Mouse (Mus musculus): ENCODE results near the gene Gm20538. TPM values are rescaled to one million over a fixed set of nuclear protein-coding genes. Genes with fewer than 3 reads are reported as not detected.

The Gm20538 gene
- polyA plus RNA-seq, 1 experiment from 2014 or later: not detected

DNA sequence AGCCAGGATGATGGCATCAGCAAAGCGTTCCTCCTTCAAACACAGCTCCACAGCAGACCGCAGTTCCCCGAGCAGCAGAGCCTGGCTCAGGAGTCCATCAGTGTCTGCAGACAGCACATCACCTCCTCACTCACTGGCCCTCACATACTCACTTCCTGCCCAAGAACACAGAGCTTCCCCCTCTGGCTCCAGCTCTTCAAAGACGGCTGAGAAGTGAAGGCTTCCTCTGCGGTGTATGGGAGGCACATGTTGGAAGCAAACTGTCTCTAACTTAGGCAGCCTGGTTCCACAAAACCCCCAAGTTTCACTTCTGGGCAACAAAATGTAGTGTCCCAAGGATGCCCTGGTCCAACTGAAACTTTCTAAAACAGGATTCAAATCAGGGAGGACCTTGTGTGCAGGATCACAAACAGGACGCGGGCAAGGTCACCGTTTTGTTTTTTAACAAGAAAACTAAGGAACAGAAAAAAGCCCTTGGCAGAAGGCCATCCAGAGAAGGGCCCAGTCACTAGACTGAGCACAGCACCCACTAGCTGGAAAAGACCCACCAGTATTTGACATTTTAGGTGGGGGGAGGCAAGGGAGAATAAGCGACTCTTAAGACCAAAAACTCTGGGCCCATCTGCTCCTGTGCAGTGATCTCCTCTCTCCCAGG lies 27.0 kb downstream of the Gm20538 start:
- Histone ChIP-seq H3K4me1 (no peaks in the 10 kb centered on the region), H3K9ac (no peak overlapping the region), H3K4me2 (no peak overlapping the region), H3K9me3 (no peaks in the 10 kb centered on the region), H3K27me3 (peaks cover 83% of the 10 kb centered on the region), H3K36me3 (replicated peaks) (no peaks in the 10 kb centered on the region), H3K4me3 (replicated peaks) (no peak overlapping the region), H3K27ac (no peak overlapping the region)
- WGBS: 84% methylated on average over 9 of the region's 9 CpGs
- no peak for ATAC-seq (ENCODE audit: low FRiP score)

DNA sequence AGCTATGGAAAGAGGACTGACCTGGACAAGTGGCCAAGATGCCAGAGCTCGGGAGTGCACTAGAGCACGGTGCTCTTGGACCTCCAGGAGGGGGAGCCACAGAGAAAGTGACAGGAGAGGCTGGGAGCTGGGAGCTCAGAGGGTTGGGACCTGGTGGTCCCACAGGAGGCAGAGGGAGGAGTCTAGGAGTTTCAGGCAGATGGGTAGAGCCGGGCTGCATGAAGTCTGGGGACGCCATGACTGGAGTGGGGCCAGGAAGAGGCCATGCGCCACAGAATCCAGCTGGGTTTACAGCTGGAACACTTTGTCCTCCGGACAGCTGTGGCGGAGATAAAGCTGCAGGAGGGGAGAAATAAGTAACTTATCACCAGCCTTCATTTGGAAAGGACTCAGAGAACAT lies 33.5 kb downstream of the Gm20538 start:
- WGBS: 29% methylated on average over 7 of the region's 7 CpGs
- Histone ChIP-seq H3K27me3 (peaks cover 89% of the 10 kb centered on the region), H3K4me2 (no peak overlapping the region), H3K36me3 (replicated peaks) (no peaks in the 10 kb centered on the region), H3K27ac (0 out of 2 replicates have a peak overlapping the region, but pooled peaks have one; percentile 4), H3K4me3 (replicated peaks) (no peak overlapping the region), H3K9ac (no peak overlapping the region), H3K9me3 (no peaks in the 10 kb centered on the region), H3K4me1 (peaks cover 24% of the 10 kb centered on the region)
- ATAC-seq (ENCODE audit: low FRiP score): no peak

DNA sequence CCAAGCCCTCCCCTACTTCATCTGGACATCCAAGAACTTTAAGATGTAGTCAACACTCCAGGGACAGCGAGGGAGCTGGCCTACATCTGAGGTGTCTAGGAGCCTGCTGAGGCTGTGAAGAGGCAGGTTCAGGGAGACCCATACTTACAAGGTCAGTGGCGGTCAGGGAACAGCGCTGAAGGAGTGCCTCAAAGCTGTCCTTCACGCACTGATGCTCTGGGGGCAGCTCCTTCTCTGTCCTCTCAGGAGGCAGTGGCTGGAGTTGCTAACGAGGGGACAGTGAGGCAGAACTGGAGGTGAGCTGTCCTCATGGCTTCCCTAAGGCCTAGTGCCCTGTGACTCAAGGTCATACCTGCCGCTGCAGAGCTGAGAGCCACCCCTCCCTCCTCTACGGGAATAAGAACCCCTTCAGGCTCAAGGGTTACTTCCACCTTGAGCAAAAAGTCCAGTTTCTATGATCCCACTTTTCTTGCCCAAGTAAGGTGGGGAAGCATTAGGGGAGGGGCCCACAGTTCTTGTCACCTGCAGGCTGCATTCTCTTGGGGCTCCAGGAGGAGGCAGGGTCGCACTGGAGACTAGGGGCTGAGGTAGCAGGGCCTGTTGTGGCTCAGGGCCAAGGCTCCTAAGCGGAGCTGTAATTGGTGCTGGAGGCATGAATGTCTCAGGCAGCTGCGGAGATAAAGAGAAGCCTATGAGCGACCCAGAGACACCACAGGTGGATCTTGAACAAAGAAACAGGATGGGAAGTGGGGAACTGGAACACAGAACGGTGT lies 34.4 kb downstream of the Gm20538 start:
- WGBS: 36% methylated on average over 12 of the region's 12 CpGs
- Histone ChIP-seq H3K4me1 (peaks cover 34% of the 10 kb centered on the region), H3K27ac (peak overlapping the region; percentile 46; the same call in 1 of the 2 replicates), H3K27me3 (peaks cover 89% of the 10 kb centered on the region), H3K4me2 (no peak overlapping the region), H3K4me3 (replicated peaks) (no peak overlapping the region), H3K9ac (no peak overlapping the region), H3K36me3 (replicated peaks) (no peaks in the 10 kb centered on the region), H3K9me3 (no peaks in the 10 kb centered on the region)
- no peak for ATAC-seq (ENCODE audit: low FRiP score)

- H3K4me1 ChIP-seq: peaks cover 57% of the 10 kb centered on the region
Observed at GRCm38 (mm10) chr19:44515769-44516168, 36.9 kb downstream of the Gm20538 start.

DNA sequence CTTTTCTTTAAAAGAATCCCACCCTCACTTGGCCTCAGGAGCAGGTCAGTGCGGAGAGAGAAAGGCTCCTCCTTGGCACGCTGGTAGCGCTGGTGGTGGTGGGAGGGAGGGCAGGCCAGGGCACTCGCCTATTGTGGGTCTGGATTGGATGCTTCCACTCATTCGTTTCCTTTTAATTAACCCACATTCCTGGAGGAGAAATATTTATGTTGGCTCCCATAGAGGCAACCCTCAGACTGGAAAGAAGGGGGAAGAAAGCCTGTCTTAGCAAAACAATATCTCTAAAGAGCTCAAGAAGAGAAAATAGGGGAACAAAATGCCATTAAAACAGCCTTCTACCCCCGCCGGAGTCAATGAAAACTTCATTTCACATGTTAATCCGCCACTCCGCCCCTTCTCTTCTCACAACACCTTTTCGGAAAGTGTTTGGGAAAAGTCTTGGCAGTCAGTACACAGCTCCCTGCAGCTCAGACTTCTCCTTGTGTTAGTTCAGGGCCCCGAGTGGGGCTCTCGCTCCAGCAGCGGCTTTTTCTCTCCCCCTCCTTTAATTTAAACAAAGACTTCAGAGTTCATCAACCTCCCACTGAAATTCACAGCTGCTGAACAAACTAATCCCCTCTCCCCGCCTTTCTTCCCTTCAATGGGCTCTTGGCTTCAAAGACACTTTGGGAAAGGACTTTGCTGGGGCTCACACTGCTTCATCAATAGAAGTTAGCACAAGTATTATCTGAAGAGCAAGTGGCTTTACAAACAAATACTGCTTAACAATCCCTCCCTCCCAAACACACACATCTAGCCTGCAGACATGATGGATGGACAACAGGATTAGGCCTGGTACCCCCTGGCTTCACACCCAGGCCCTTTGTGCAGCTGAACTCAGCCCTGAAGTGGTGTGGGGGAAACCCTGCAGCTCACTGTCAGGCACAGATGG lies 37.8 kb downstream of the Gm20538 start:
- H3K27me3 ChIP-seq: peaks cover 96% of the 10 kb centered on the region
- no peaks in the 10 kb centered on the region for H3K36me3 ChIP-seq (replicated peaks)
- peak overlapping the region; percentile 32 for H3K4me2 ChIP-seq
- H3K9ac ChIP-seq: no peak overlapping the region
- no peak overlapping the region for H3K4me3 ChIP-seq (replicated peaks)
- peak; percentile 80 for ATAC-seq (ENCODE audit: low FRiP score)
- no peaks in the 10 kb centered on the region for H3K9me3 ChIP-seq
- peak overlapping the region; percentile 82 for H3K27ac ChIP-seq
- peaks cover 66% of the 10 kb centered on the region for H3K4me1 ChIP-seq
- 2% methylated on average over 14 of the region's 14 CpGs for WGBS

More at GRCm38 (mm10) chr19:44515769-44516168, 36.9 kb downstream of the Gm20538 start:
- no peak for ATAC-seq (ENCODE audit: low FRiP score)
- H3K9ac ChIP-seq: 0 out of 2 replicates have a peak overlapping the region, but pooled peaks have one; percentile 21
- H3K4me2 ChIP-seq: no peak overlapping the region
- no peaks in the 10 kb centered on the region for H3K36me3 ChIP-seq (replicated peaks)
- no peaks in the 10 kb centered on the region for H3K9me3 ChIP-seq
- WGBS: 20% methylated on average over 6 of the region's 6 CpGs
- peaks cover 95% of the 10 kb centered on the region for H3K27me3 ChIP-seq
- H3K27ac ChIP-seq: peak overlapping the region; percentile 70
- no peak overlapping the region for H3K4me3 ChIP-seq (replicated peaks)

DNA sequence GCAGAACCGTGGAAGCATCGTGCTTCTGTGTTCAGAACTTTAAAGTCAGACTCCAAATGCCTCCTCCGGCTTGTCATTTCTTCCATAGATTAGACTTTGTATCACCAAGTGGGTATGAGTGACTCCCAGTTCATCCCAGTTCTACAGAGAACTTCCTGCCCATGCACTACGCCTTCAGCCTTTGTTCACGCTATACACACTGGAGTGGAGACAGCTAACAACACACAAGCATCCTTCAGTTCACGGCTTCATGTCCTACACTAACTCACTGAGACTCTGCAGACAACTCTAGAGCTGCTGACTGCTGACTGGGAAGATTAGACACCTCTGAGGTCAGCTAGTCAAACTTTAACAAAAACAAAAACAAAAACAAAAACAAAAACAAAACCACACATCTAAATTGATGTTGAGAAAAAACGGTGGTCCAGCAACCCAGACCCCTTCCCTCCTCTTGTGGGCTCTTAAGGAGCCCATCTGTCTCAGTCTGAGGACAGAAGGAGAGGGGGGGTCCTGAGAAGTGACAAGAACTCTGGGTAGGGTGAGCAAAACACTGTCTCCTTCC lies 38.6 kb downstream of the Gm20538 start:
- Histone ChIP-seq H3K36me3 (replicated peaks) (no peaks in the 10 kb centered on the region), H3K27ac (peak overlapping the region; percentile 82), H3K4me3 (replicated peaks) (0 out of 2 replicates have a peak overlapping the region, but pooled peaks have one; percentile 13), H3K4me2 (peak overlapping the region; percentile 32), H3K27me3 (peaks cover 98% of the 10 kb centered on the region), H3K9ac (no peak overlapping the region), H3K4me1 (peaks cover 66% of the 10 kb centered on the region), H3K9me3 (no peaks in the 10 kb centered on the region)
- no peak for ATAC-seq (ENCODE audit: low FRiP score)
- 11% methylated on average over 7 of the region's 7 CpGs for WGBS

GRCm38 (mm10) chr19:44513054-44513833 lies 39.4 kb downstream of the Gm20538 start:
- peak overlapping the region; percentile 13 for H3K4me3 ChIP-seq (replicated peaks)
- WGBS: 5% methylated on average over 11 of the region's 11 CpGs
- H3K27me3 ChIP-seq: peaks cover 98% of the 10 kb centered on the region
- no peaks in the 10 kb centered on the region for H3K9me3 ChIP-seq
- ATAC-seq (ENCODE audit: low FRiP score): no peak
- peak overlapping the region; percentile 21 for H3K9ac ChIP-seq
- no peaks in the 10 kb centered on the region for H3K36me3 ChIP-seq (replicated peaks)
- peak overlapping the region; percentile 82 for H3K27ac ChIP-seq
- peaks cover 64% of the 10 kb centered on the region for H3K4me1 ChIP-seq
- peak overlapping the region; percentile 32 for H3K4me2 ChIP-seq

DNA sequence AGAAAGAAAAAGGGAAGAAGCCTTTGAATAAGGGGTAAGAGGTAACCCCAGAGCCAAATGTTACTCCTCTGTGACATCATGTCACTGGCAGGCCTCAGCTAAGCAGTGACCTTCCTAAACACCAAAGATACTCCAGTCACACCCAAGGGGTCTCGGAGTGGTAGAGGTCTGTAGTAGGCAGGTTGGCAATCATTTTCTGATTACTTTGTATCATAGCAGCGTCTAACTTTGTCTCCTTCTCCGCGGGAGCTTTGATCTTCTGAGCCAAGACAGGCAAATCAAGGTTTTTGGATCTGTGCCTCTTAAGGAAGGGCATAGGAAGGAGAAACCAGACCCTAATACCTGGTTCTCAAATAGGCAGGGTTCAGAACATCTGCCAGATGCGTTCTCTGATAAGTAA lies 40.0 kb downstream of the Gm20538 start:
- no peaks in the 10 kb centered on the region for H3K36me3 ChIP-seq (replicated peaks)
- H3K27me3 ChIP-seq: peaks cover 98% of the 10 kb centered on the region
- ATAC-seq (ENCODE audit: low FRiP score): no peak
- no peak overlapping the region; the same call in 1 of the 2 replicates for H3K9ac ChIP-seq
- 19% methylated on average over 5 of the region's 5 CpGs for WGBS
- no peaks in the 10 kb centered on the region for H3K9me3 ChIP-seq
- peak overlapping the region; percentile 32 for H3K4me2 ChIP-seq
- H3K4me1 ChIP-seq: peaks cover 64% of the 10 kb centered on the region
- peak overlapping the region; percentile 82 for H3K27ac ChIP-seq
- no peak overlapping the region; the same call in 1 of the 2 replicates for H3K4me3 ChIP-seq (replicated peaks)

DNA sequence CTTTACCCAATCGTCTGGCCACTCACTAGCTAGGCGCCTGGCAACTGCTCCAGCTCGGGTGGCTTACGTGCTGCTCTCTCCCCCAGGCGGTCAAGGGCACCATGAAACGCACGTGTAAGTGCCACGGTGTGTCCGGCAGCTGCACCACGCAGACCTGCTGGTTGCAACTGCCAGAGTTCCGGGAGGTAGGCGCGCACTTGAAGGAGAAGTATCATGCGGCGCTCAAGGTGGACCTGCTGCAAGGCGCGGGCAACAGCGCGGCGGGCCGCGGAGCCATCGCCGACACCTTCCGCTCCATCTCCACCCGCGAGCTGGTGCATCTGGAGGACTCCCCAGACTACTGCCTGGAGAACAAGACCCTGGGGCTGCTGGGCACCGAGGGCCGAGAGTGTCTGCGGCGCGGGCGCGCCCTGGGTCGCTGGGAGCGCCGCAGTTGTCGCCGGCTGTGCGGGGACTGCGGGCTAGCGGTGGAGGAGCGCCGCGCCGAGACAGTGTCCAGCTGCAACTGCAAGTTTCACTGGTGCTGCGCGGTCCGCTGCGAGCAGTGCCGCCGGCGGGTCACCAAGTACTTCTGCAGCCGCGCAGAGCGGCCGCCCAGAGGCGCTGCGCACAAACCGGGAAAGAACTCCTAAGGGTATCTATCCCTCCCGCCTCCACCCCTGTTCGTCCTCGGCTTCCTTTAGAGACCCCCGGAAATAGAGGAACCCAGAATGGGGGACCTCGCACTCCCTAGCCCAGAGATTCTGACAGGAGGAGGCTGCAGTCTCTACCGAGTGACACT lies 41.0 kb downstream of the Gm20538 start:
- Histone ChIP-seq H3K9me3 (no peaks in the 10 kb centered on the region), H3K4me3 (replicated peaks) (peak overlapping the region; percentile 45), H3K9ac (peak overlapping the region; percentile 60), H3K36me3 (replicated peaks) (no peaks in the 10 kb centered on the region), H3K4me2 (peak overlapping the region; percentile 75), H3K4me1 (peaks cover 64% of the 10 kb centered on the region), H3K27ac (peak overlapping the region; percentile 75), H3K27me3 (peaks cover 98% of the 10 kb centered on the region)
- WGBS: 1% methylated on average over 66 of the region's 66 CpGs
- 0 out of 2 replicates have a peak, but pooled peaks have one; percentile 15 for ATAC-seq (ENCODE audit: low FRiP score)

GRCm38 (mm10) chr19:44510534-44511175 lies 42.0 kb downstream of the Gm20538 start:
- 7% methylated on average over 12 of the region's 12 CpGs for WGBS
- ATAC-seq (ENCODE audit: low FRiP score): no peak
- H3K4me2 ChIP-seq: peak overlapping the region; percentile 75
- H3K4me3 ChIP-seq (replicated peaks): peak overlapping the region; percentile 45
- H3K9ac ChIP-seq: peak overlapping the region; percentile 60
- H3K27ac ChIP-seq: peak overlapping the region; percentile 75; the same call in 1 of the 2 replicates
- peaks cover 57% of the 10 kb centered on the region for H3K4me1 ChIP-seq
- no peaks in the 10 kb centered on the region for H3K9me3 ChIP-seq
- H3K27me3 ChIP-seq: peaks cover 96% of the 10 kb centered on the region
- no peaks in the 10 kb centered on the region for H3K36me3 ChIP-seq (replicated peaks)

Data from forebrain, embryonic 12.5 days (tissue).